In genomic region chr4:130804771-130805361, GRCm38 (mm10) we compare ENCODE assay signal across 8 mouse cellular contexts. TPM values are rescaled to one million over a fixed set of nuclear protein-coding genes. Genes with fewer than 3 reads are reported as not detected.
DNase-seq lines count a peak whose midpoint lies in the region; ATAC-seq and TF ChIP-seq lines count a peak whose summit lies in the region.

No protein-coding gene starts in this region.

- peaks cover 17% of the 10 kb centered on the region for H3K4me1 ChIP-seq in intestine, embryonic 14.5 days (replicated peaks; ENCODE audit: control insufficient read depth, insufficient read depth, low read length)
- H3K4me1 ChIP-seq in intestine, postnatal 0 days (replicated peaks; ENCODE audit: control insufficient read depth, insufficient read depth, low read length) = no peaks in the 10 kb centered on the region
- peaks cover 11% of the 10 kb centered on the region; the same call in 1 of the 2 replicates for H3K4me1 ChIP-seq in heart, postnatal 0 days (ENCODE audit: control insufficient read depth, insufficient read depth)

- no peak overlapping the region for H3K4me2 ChIP-seq in intestine, embryonic 14.5 days (ENCODE audit: low read length)
- no peak overlapping the region for H3K4me2 ChIP-seq in intestine, postnatal 0 days (replicated peaks; ENCODE audit: low read depth)
- no peak overlapping the region for H3K4me2 ChIP-seq in heart, postnatal 0 days (ENCODE audit: low read depth, low read length)

- no peak overlapping the region for H3K4me3 ChIP-seq in intestine, embryonic 14.5 days (ENCODE audit: low read depth, low read length)
- no peak overlapping the region for H3K4me3 ChIP-seq in intestine, postnatal 0 days (ENCODE audit: low read depth, low read length)
- H3K4me3 ChIP-seq in heart, postnatal 0 days (ENCODE audit: low read depth, low read length) = no peak overlapping the region

- 73% methylated on average over 7 of the region's 7 CpGs for WGBS in intestine, embryonic 14.5 days
- 67% methylated on average over 7 of the region's 7 CpGs for WGBS in intestine, postnatal 0 days
- WGBS in heart, postnatal 0 days = 50% methylated on average over 7 of the region's 7 CpGs

- no peak for ATAC-seq in intestine, embryonic 14.5 days (replicated peaks; ENCODE audit: low FRiP score, low TSS enrichment, low read depth)
- ATAC-seq in intestine, postnatal 0 days = no peak
- no peak for ATAC-seq in heart, postnatal 0 days (ENCODE audit: insufficient read depth, low read depth)

- H3K36me3 ChIP-seq in intestine, embryonic 14.5 days (ENCODE audit: control insufficient read depth, insufficient read depth, low read length) = no peaks in the 10 kb centered on the region
- H3K36me3 ChIP-seq in intestine, postnatal 0 days (ENCODE audit: control insufficient read depth, insufficient read depth) = no peaks in the 10 kb centered on the region
- H3K36me3 ChIP-seq in heart, postnatal 0 days (replicated peaks; ENCODE audit: control insufficient read depth, insufficient read depth, low read length) = no peaks in the 10 kb centered on the region

- no peak overlapping the region for H3K9ac ChIP-seq in intestine, embryonic 14.5 days (ENCODE audit: low read length)
- no peak overlapping the region for H3K9ac ChIP-seq in intestine, postnatal 0 days (ENCODE audit: low read depth, low read length)
- H3K9ac ChIP-seq in heart, postnatal 0 days (replicated peaks; ENCODE audit: low read depth, low read length) = 0 out of 2 replicates have a peak overlapping the region, but pooled peaks have one; percentile 6

- H3K27ac ChIP-seq in intestine, embryonic 14.5 days (ENCODE audit: low read depth) = peak overlapping the region; percentile 36; the same call in 1 of the 2 replicates
- H3K27ac ChIP-seq in intestine, postnatal 0 days (ENCODE audit: low read depth, low read length) = no peak overlapping the region
- H3K27ac ChIP-seq in heart, postnatal 0 days (ENCODE audit: low read depth) = peak overlapping the region; percentile 28; the same call in 1 of the 2 replicates

- DNase-seq in intestine, embryonic 14.5 days (ENCODE audit: low spot score) = no peak
- peak; percentile 94 to 95 for DNase-seq in cerebellum, postnatal 14 days
- no peak for DNase-seq in heart, postnatal 0 days (ENCODE audit: low spot score)
- peak; percentile 46 to 55 for DNase-seq in left cerebral cortex, postnatal 36 days (ENCODE audit: low spot score in 2 of 2)
- DNase-seq in right cerebral cortex, postnatal 14 days = peak; percentile 47
- DNase-seq in liver = no peak
- no peak for DNase-seq in spleen, postnatal 14 days (ENCODE audit: low spot score in 2 of 2)

- no peak for TF ChIP-seq CTCF in intestine, postnatal 0 days (IDR thresholded peaks at IDR 0.05; ENCODE audit: low read depth)
- no peak for TF ChIP-seq CTCF in heart, postnatal 0 days (IDR thresholded peaks at IDR 0.05; ENCODE audit: low read depth)

- no peak for TF ChIP-seq EP300 in heart, postnatal 0 days (IDR thresholded peaks at IDR 0.05; ENCODE audit: low read depth)

- no peaks in the 10 kb centered on the region for H3K27me3 ChIP-seq in intestine, embryonic 14.5 days (replicated peaks; ENCODE audit: control insufficient read depth, insufficient read depth, low read length)
- no peaks in the 10 kb centered on the region for H3K27me3 ChIP-seq in intestine, postnatal 0 days (replicated peaks; ENCODE audit: control insufficient read depth, insufficient read depth, low read length)
- no peaks in the 10 kb centered on the region for H3K27me3 ChIP-seq in heart, postnatal 0 days (ENCODE audit: control insufficient read depth, insufficient read depth, low read length)

- no peaks in the 10 kb centered on the region for H3K9me3 ChIP-seq in intestine, embryonic 14.5 days (ENCODE audit: control insufficient read depth, low read length)
- H3K9me3 ChIP-seq in intestine, postnatal 0 days (ENCODE audit: control insufficient read depth) = no peaks in the 10 kb centered on the region
- no peaks in the 10 kb centered on the region for H3K9me3 ChIP-seq in heart, postnatal 0 days (replicated peaks; ENCODE audit: control insufficient read depth, low read length)

- intact Hi-C loops in left cerebral cortex, postnatal 36 days (cut with DNase I) = no loop called here

RNA-seq across cellular contexts. Expression of gene Sdc3, which starts 12.5 kb away (rescaled TPM):
- 19.2 and 21.1 TPM in 2 replicates for polyA plus RNA-seq in intestine, embryonic 14.5 days (2014; fragmentation: Nextera tagmentation; extraction: Ambion mirVana)
- 9.7 and 10.8 TPM in 2 replicates for polyA plus RNA-seq in intestine, postnatal 0 days (2015; fragmentation: Nextera tagmentation; extraction: Ambion mirVana)
- 44.2 and 55.2 TPM in 2 replicates for total RNA-seq in heart, postnatal 0 days (2014; rRNA removed; ENCODE audit: low replicate concordance)
- 9.3 and 9.4 TPM in 2 replicates for polyA plus RNA-seq in heart, postnatal 0 days (2015; fragmentation: Nextera tagmentation; extraction: Ambion mirVana)
- total RNA-seq in left cerebral cortex, postnatal 36 days (2021) = 100 to 1,000 TPM; 156 to 161 TPM

Comparison
In these comparisons a context has a peak if more than half of its experiments do, and no peak if none do; other contexts are left out.
1. DNase-seq: peak in cerebellum, postnatal 14 days (2 of 2), left cerebral cortex, postnatal 36 days (2 of 2) and right cerebral cortex, postnatal 14 days (single experiment); none in intestine, embryonic 14.5 days (single experiment), heart, postnatal 0 days (single experiment), liver (single experiment) and spleen, postnatal 14 days (0 of 2).